16 mouse cellular contexts compared by ENCODE assay signal in genomic region chr3:135887856-135888155, GRCm38 (mm10).
A peak's percentile ranks its signal among the peaks of the same experiment; 100 is the strongest.
DNase-seq lines count a peak whose midpoint lies in the region; ATAC-seq lines count a peak whose summit lies in the region.
"Had no signal": no experiment of that assay in that cellular context is flagged by ENCODE, and none has a peak within 500 bp of the region (broad histone marks: within the 10 kb centered on the region; RNA-seq: fewer than 3 reads in every experiment).

No protein-coding gene starts in this region.

- ATAC-seq in neural tube, embryonic 12.5 days (ENCODE audit: low FRiP score, low read depth) = peak; percentile 75; the same call in 1 of the 2 replicates
- ATAC-seq in neural tube, embryonic 15.5 days (ENCODE audit: low FRiP score) = no peak
- ATAC-seq in CD4-positive, CD25-positive, alpha-beta regulatory T cell, adult 4 months = no peak

- no peak overlapping the region for H3K27ac ChIP-seq in neural tube, embryonic 12.5 days
- no peak overlapping the region for H3K27ac ChIP-seq in neural tube, embryonic 15.5 days (replicated peaks)
- H3K27ac ChIP-seq in midbrain, embryonic 10.5 days (replicated peaks) = peak overlapping the region; percentile 28; the same call in 1 of the 2 replicates
- H3K27ac ChIP-seq: heart, adult 2 months; kidney, postnatal 0 days had no signal

- H3K9ac ChIP-seq in neural tube, embryonic 12.5 days = no peak overlapping the region
- H3K9ac ChIP-seq in neural tube, embryonic 15.5 days (replicated peaks) = no peak overlapping the region

- no peaks in the 10 kb centered on the region for H3K9me3 ChIP-seq in neural tube, embryonic 12.5 days
- no peaks in the 10 kb centered on the region for H3K9me3 ChIP-seq in neural tube, embryonic 15.5 days (replicated peaks)
- H3K9me3 ChIP-seq in midbrain, embryonic 10.5 days (replicated peaks) = no peaks in the 10 kb centered on the region

- 51% methylated on average over 5 of the region's 5 CpGs for WGBS in neural tube, embryonic 12.5 days
- 42% methylated on average over 5 of the region's 5 CpGs for WGBS in neural tube, embryonic 15.5 days
- 66% methylated on average over 5 of the region's 5 CpGs for WGBS in midbrain, embryonic 10.5 days

- no peak overlapping the region for H3K4me2 ChIP-seq in neural tube, embryonic 12.5 days (replicated peaks)
- H3K4me2 ChIP-seq in neural tube, embryonic 15.5 days = no peak overlapping the region
- H3K4me2 ChIP-seq: liver, embryonic 11.5 days had no signal

- H3K4me1 ChIP-seq in neural tube, embryonic 12.5 days = peaks cover 3% of the 10 kb centered on the region; the same call in 1 of the 2 replicates
- peaks cover 10% of the 10 kb centered on the region for H3K4me1 ChIP-seq in neural tube, embryonic 15.5 days
- peaks cover 4% of the 10 kb centered on the region for H3K4me1 ChIP-seq in midbrain, embryonic 10.5 days

- no peaks in the 10 kb centered on the region for H3K27me3 ChIP-seq in neural tube, embryonic 12.5 days (replicated peaks)
- no peaks in the 10 kb centered on the region for H3K27me3 ChIP-seq in neural tube, embryonic 15.5 days (replicated peaks)
- H3K27me3 ChIP-seq in midbrain, embryonic 10.5 days (ENCODE audit: low read depth, poor library complexity, severe bottlenecking) = no peaks in the 10 kb centered on the region

- no peak overlapping the region for H3K4me3 ChIP-seq in neural tube, embryonic 12.5 days
- H3K4me3 ChIP-seq in neural tube, embryonic 15.5 days (replicated peaks) = no peak overlapping the region
- no peak overlapping the region for H3K4me3 ChIP-seq in midbrain, embryonic 10.5 days
- H3K4me3 ChIP-seq: heart, adult 2 months; myocyte had no signal

- H3K36me3 ChIP-seq in neural tube, embryonic 12.5 days = no peaks in the 10 kb centered on the region
- H3K36me3 ChIP-seq in neural tube, embryonic 15.5 days = no peaks in the 10 kb centered on the region
- H3K36me3 ChIP-seq in midbrain, embryonic 10.5 days = no peaks in the 10 kb centered on the region

- peak; percentile 13 for DNase-seq in forelimb bud, embryonic 11.5 days (ENCODE audit: low read depth, low spot score)
- DNase-seq in midbrain, embryonic 10.5 days (ENCODE audit: low spot score) = no peak
- DNase-seq in gastrocnemius, postnatal 36 days = no peak
- no peak for DNase-seq in natural killer cell, adult 2 months (ENCODE audit: low spot score in 2 of 2)
- DNase-seq in kidney, adult 9 months = no peak
- DNase-seq: adrenal gland, adult 8-10 months; heart, adult 2 months; heart, postnatal 36 days; lung, postnatal 14 days; right cerebral cortex, postnatal 14 days had no signal

- intact Hi-C loops in gastrocnemius, postnatal 36 days (cut with DNase I) = loop anchor here (2.0 to 5.0 kb wide), 2 partner anchors 1531 to 1864 kb away; no protein-coding TSS in a partner anchor
